Mouse (Mus musculus) midbrain, embryonic 13.5 days (tissue): Measurements from ENCODE around the gene Adora1. TPM values are rescaled to one million over a fixed set of nuclear protein-coding genes. Genes with fewer than 3 reads are reported as not detected.

Source experiments
- ATAC-seq: fragments of 200-750 bp; cut with Nextera tagmentation; 2 replicates; pipeline ENCODE4 v1.8.0; 2017; ENCODE audit warnings: mild to moderate bottlenecking, moderate TSS enrichment, moderate library complexity
- H3K27ac ChIP-seq: fragments of 300-500 bp; sonication (generic); 2 replicates; pipeline ENCODE4 v1.5.1; 2015; ENCODE audit warnings: inconsistent platforms, mild to moderate bottlenecking, moderate library complexity
- H3K27me3 ChIP-seq: fragments of 300-500 bp; sonication (generic); 2 replicates; pipeline ENCODE4 v1.6.1; 2015; ENCODE audit warnings: mild to moderate bottlenecking, inconsistent platforms
- H3K36me3 ChIP-seq: fragments of 300-500 bp; sonication (generic); 2 replicates; pipeline ENCODE4 v1.6.1; 2015; ENCODE audit warnings: mild to moderate bottlenecking, inconsistent platforms
- H3K4me1 ChIP-seq: fragments of 300-500 bp; sonication (generic); replicated peaks from 2 replicates; pipeline ENCODE4 v1.6.1; 2015; ENCODE audit warnings: inconsistent platforms
- H3K4me2 ChIP-seq: fragments of 300-500 bp; sonication (generic); replicated peaks from 2 replicates; pipeline ENCODE4 v1.6.1; 2015; ENCODE audit warnings: moderate library complexity, mild to moderate bottlenecking, inconsistent platforms
- H3K4me3 ChIP-seq: fragments of 300-500 bp; sonication (generic); replicated peaks from 2 replicates; pipeline ENCODE4 v1.5.1; 2015; ENCODE audit warnings: mild to moderate bottlenecking, inconsistent platforms
- H3K9ac ChIP-seq: fragments of 300-500 bp; sonication (generic); replicated peaks from 2 replicates; pipeline ENCODE4 v1.6.1; 2015; ENCODE audit warnings: mild to moderate bottlenecking, inconsistent platforms
- H3K9me3 ChIP-seq: fragments of 300-500 bp; sonication (generic); 2 replicates; pipeline ENCODE4 v1.6.1; 2016; ENCODE audit warnings: mild to moderate bottlenecking, inconsistent platforms
- WGBS: fragments of 180-500 bp; shearing (Covaris S2); methylation state at CpG from one replicate; pipeline ENCODE4 v1.1.7; 2015; 5-methylcytosine and 5-hydroxymethylcytosine counted together
- polyA plus RNA-seq: library from polyadenylated mRNA; unstranded; fragments of >200 nt; fragmentation: Nextera tagmentation; extraction: Ambion mirVana; gene quantifications from 2 replicates; pipeline ENCODE4 v1.2.1, GENCODE M21; 2015

The Adora1 gene
- polyA plus RNA-seq, 1 experiment from 2014 or later, result 4.6 TPM

DNA sequence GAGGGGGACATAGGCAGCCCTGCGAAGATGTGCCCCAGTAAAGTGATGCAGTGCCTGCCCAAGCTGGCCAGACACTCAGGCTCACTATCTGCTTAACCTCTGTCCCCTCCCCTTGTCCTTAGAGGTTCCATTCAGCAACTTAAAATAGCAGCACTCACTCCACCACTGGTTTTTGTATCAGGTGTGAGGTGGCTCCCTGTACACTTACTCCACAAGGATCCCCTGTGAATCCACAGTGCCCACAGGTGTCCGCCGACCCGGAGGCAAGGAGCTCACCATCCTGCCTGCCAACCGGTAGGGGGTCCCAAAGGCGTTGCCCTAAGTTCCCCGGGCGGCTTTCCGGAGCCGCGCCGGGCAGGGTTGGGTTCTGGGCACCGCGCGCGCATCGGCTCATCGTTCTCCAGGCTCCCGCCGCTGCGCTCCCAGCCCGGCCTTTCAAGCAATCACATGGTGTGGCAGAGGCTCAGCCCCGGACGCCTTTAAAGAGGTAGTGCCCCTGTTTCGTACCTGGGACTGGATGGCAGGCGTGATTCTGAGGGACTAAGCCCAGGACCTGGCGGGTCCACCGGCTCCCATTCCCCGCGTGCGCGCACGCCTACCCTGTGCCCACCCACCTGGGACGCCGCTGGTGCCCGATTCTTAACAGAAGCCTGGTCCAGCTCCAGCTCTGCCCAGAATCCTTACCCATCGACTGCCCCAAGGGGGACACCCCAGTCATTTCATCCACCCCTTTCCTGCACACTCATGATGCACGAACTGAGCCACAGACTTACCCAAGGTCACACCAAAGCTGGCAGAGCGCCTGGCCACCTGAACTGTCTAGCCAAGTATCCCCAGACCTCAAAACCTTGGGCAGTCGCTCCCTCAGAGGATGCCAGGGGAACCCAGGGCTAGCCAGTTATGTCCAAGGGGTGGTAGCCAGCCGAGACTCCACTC is 508 bp downstream of the Adora1 start:
- peak; percentile 68 for ATAC-seq
- H3K4me2 ChIP-seq, result peak overlapping the region; percentile 77
- peak overlapping the region; percentile 48 for H3K4me3 ChIP-seq
- H3K27ac ChIP-seq, result no peak overlapping the region
- H3K9me3 ChIP-seq, result no peaks in the 10 kb centered on the region
- H3K4me1 ChIP-seq, result peaks cover 40% of the 10 kb centered on the region
- H3K27me3 ChIP-seq, result peaks cover 56% of the 10 kb centered on the region
- no peaks in the 10 kb centered on the region for H3K36me3 ChIP-seq
- peak overlapping the region; percentile 64 for H3K9ac ChIP-seq
- WGBS, result 2% methylated on average over 31 of the region's 41 CpGs

DNA sequence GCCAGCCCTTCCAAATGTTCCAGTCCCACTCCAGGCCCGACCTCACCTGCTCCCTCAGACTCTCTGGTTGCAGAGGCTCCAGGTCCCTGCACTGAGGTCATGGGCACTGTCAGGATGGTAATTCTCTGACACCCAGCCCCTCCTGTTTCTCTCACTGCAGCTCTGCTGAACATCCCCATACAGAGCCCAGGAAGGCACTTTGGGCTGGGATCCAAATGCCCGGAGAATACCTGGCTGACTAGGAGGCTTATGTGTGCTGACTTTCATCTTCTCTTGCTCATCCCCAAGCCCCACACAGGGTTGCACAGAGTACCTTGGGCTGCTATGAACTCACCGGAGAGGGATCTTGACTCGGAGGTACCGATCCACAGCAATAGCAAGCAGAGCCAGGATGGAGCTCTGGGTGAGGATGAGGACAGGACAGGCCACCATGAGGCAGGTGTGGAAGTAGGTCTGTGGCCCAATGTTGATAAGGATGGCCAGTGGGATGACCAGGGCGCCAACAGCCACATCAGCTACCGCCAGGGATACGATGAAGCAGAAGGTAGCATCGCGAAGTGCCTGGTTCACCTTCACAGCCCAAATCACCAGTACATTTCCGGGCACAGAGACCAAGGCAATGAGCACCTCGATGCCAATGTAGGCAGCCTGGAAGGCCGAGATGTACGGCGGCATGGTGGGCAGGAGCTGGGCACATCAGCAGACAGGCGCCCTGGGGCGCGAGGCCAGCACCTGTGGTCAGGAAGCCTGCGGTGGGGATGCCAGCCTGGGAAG is 1.4 kb downstream of the Adora1 start:
- Histone ChIP-seq H3K4me1 (peaks cover 40% of the 10 kb centered on the region), H3K9ac (peak overlapping the region; percentile 64; the same call in 1 of the 2 replicates), H3K4me3 (peak overlapping the region; percentile 48), H3K4me2 (peak overlapping the region; percentile 77), H3K36me3 (no peaks in the 10 kb centered on the region), H3K9me3 (no peaks in the 10 kb centered on the region), H3K27me3 (peaks cover 54% of the 10 kb centered on the region), H3K27ac (no peak overlapping the region)
- no peak for ATAC-seq
- 50% methylated on average over 19 of the region's 19 CpGs for WGBS

DNA sequence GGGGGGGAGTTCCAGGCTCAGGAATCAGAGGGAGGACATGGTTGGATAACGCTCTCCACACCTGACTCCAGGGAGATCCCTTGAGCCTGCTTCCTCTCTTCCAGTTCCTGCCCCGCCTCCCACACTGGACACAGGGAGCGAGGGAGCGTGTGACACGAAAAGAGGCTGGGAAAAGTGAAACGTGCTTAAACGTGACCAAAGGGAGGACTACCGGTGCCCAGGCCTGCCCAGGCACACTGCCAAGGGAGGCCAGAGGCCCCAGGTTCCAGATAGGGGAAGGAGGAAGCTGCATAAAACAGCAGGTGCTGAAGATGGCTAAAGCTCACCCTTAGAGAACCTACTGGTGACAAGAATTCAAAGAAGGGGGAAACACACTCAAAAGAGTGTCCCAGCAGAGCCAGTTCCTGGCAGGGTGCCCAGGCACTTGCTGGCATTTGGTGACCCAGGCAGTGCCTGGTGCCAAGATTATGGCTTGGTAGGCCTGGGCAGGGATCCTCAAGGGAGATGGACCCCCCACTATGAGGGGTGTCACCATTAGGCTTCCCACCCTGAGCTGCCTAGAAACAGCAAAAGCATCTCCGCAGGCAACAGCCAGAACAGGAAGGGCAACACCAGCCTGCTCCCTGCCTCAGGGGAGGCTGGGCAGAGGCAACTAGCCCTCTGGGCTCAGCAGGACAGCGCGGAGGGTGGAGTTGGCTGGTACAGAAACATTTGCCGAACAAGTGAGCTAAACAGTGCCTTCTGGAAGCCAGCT is 2.3 kb downstream of the Adora1 start:
- Histone ChIP-seq H3K9me3 (no peaks in the 10 kb centered on the region), H3K9ac (0 out of 2 replicates have a peak overlapping the region, but pooled peaks have one; percentile 32), H3K4me3 (no peak overlapping the region), H3K4me1 (peaks cover 40% of the 10 kb centered on the region), H3K4me2 (peak overlapping the region; percentile 77), H3K27ac (no peak overlapping the region), H3K36me3 (no peaks in the 10 kb centered on the region), H3K27me3 (peaks cover 52% of the 10 kb centered on the region)
- WGBS, result 56% methylated on average over 12 of the region's 12 CpGs
- peak; percentile 19; the same call in 1 of the 2 replicates for ATAC-seq

DNA sequence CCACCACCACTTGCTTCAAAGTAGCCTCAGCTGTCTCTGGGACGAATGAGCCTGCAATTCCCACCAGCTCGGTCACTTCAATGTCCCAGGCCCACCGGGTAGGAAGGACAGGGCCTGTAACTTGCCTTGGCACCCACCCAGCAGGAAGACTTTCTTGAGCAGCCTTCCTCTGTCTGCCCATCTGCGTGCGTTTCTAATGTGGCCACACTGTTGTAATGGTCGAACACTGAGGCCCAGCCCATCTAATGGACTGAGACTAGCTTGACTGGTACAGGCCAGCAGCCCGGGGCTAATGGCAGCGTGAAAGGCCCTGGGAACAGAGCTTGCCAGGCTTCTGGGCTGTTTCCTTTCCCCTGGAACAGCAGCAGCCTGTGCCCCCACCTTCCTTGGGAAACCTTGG is 2.9 kb downstream of the Adora1 start:
- no peak overlapping the region for H3K27ac ChIP-seq
- H3K4me3 ChIP-seq, result no peak overlapping the region
- H3K9me3 ChIP-seq, result no peaks in the 10 kb centered on the region
- H3K27me3 ChIP-seq, result peaks cover 47% of the 10 kb centered on the region
- H3K9ac ChIP-seq, result no peak overlapping the region
- H3K36me3 ChIP-seq, result no peaks in the 10 kb centered on the region
- no peak for ATAC-seq
- 76% methylated on average over 8 of the region's 8 CpGs for WGBS
- H3K4me1 ChIP-seq, result peaks cover 40% of the 10 kb centered on the region
- no peak overlapping the region for H3K4me2 ChIP-seq

DNA sequence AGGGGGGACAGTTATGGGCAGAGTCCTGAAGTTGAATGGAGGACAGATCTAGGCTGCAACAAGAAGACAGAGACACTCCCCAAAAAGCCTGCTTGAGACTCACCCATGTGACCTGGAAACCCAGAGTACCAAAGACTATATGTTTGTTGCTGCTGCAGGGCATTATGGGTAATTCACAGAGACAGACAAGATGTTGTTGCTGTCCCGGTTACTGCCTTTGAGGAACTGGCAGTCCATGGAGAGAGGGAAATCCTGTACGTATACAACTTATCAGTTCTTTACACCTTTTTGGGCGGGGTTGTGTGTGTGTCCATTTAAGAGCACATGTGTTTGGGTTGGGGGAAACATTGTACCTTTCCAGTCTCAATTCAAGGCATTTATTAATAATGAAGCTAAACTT is 3.5 kb downstream of the Adora1 start:
- H3K36me3 ChIP-seq, result no peaks in the 10 kb centered on the region
- H3K27ac ChIP-seq, result no peak overlapping the region
- no peak overlapping the region for H3K4me2 ChIP-seq
- H3K9me3 ChIP-seq, result no peaks in the 10 kb centered on the region
- WGBS, result 80% methylated on average over 3 of the region's 3 CpGs
- peaks cover 41% of the 10 kb centered on the region for H3K27me3 ChIP-seq
- peaks cover 40% of the 10 kb centered on the region for H3K4me1 ChIP-seq
- H3K4me3 ChIP-seq, result no peak overlapping the region
- no peak overlapping the region for H3K9ac ChIP-seq
- ATAC-seq, result no peak

DNA sequence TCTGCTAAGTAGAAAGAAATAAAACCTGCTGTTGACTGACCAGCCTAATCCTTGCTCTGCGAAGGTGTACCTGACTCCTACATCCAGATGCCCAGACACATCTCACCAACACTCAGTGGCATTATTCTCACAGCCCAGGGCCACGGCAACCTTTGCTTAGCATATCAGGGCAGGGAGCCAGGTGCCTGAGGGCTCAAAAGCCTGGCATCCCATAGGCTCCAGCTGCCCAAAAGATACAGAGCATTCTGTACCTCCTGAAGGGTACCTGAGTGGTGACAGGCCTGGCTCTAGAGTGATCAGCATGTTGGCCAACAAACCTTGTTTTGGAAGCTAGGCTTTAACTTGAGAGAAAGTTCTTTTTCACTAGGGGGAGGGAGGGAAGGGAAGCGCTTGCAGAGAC is 4.0 kb downstream of the Adora1 start:
- H3K4me3 ChIP-seq, result no peak overlapping the region
- 83% methylated on average over 3 of the region's 3 CpGs for WGBS
- H3K27ac ChIP-seq, result no peak overlapping the region
- ATAC-seq, result no peak
- peaks cover 40% of the 10 kb centered on the region for H3K4me1 ChIP-seq
- H3K4me2 ChIP-seq, result no peak overlapping the region
- H3K27me3 ChIP-seq, result peaks cover 37% of the 10 kb centered on the region
- H3K36me3 ChIP-seq, result no peaks in the 10 kb centered on the region
- no peak overlapping the region for H3K9ac ChIP-seq
- H3K9me3 ChIP-seq, result no peaks in the 10 kb centered on the region

DNA sequence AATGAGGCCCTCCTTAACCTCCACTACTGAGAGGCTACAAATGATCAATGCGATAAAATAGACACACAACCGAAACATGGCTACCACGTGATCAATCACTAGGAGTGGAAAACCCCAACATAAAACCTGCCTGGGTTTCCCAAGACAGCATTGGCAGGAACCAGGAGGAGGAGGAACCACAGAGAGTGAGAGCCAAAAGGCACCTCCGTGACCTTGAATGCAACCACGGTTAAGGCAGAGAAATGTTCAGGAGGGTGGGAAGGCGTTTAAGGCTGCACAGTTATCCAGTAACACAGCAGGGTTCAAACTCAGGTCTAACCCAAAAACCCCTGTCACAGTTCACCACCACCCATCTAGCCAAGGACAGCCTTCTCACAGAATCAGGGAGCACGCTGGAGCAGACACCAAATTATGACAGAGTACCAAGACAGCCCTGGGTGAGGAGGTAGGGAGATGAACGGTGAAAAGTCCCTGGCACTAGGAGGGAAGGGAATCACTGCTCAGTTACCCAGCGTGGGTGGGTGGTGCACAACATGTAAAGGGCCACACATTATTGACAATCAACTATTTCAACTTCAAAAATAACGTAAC is 4.5 kb downstream of the Adora1 start:
- Histone ChIP-seq H3K4me1 (peaks cover 35% of the 10 kb centered on the region), H3K27me3 (peaks cover 31% of the 10 kb centered on the region), H3K9ac (no peak overlapping the region), H3K36me3 (no peaks in the 10 kb centered on the region), H3K4me3 (no peak overlapping the region), H3K9me3 (no peaks in the 10 kb centered on the region), H3K4me2 (no peak overlapping the region), H3K27ac (no peak overlapping the region)
- WGBS, result 90% methylated on average over 10 of the region's 10 CpGs
- no peak for ATAC-seq

DNA sequence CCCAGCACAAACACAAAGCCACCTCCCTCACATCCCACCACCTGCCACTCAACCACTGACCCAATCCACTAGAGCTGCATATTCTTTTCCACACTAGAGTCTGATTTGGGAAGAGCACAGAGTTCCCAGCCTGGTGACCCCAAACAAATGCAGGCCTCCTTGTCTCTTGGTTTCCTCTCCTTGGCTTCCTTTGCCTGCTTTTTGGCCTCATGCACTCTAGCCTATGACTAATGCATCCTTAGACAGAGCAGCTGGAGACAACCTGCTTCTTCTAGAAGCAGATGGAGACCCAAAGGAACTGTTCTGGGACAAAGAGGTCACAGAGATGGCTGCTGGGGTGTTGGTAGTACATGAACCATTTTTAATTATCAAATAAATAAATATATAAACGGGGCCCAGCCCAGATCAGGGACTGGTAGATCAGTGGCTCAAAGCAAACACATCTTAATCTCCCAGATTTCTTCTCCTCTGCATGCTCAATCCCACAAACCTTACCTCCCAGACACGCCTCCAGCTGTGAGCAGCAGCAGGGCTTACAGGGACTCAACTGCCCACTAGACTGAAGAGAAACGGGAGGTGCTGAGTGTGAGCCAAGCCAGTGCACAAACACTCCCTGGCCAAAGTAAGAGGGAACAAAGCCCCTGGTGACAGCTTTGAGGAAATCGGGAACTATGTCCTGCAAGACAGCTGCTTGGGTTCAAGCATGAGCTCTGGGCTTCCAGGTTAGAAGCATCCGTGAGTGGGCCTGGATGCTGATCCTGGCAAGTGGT is 5.2 kb downstream of the Adora1 start:
- H3K4me3 ChIP-seq, result no peak overlapping the region
- ATAC-seq, result no peak
- 65% methylated on average over 5 of the region's 5 CpGs for WGBS
- H3K4me2 ChIP-seq, result no peak overlapping the region
- H3K27me3 ChIP-seq, result peaks cover 24% of the 10 kb centered on the region
- H3K4me1 ChIP-seq, result peaks cover 28% of the 10 kb centered on the region
- no peaks in the 10 kb centered on the region for H3K36me3 ChIP-seq
- H3K9me3 ChIP-seq, result no peaks in the 10 kb centered on the region
- H3K27ac ChIP-seq, result no peak overlapping the region
- H3K9ac ChIP-seq, result no peak overlapping the region

DNA sequence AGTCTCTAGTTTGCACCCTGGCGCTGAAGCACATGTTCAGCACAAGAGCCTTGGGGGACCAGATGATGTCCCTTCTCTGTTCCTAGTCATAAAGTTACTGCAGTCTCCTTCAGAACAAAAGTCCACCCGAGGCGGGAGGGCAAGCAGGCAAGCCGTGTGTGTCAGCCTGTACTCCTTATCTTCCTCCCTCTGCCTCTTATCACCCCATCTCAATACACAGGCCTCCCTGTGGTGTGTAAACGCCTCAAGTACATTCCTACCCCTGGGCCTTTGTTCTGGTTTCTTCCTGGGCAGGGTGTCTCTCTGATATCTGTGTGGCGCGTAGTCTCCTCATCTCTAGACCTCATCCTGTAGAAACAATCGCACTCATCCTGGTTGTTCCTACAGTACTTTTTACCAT is 8.5 kb downstream of the Adora1 start:
- no peak overlapping the region for H3K27ac ChIP-seq
- no peak overlapping the region for H3K4me2 ChIP-seq
- H3K4me3 ChIP-seq, result no peak overlapping the region
- WGBS, result 88% methylated on average over 8 of the region's 8 CpGs
- no peaks in the 10 kb centered on the region for H3K4me1 ChIP-seq
- ATAC-seq, result no peak
- H3K36me3 ChIP-seq, result no peaks in the 10 kb centered on the region
- no peaks in the 10 kb centered on the region for H3K9me3 ChIP-seq
- no peaks in the 10 kb centered on the region for H3K27me3 ChIP-seq
- no peak overlapping the region for H3K9ac ChIP-seq

DNA sequence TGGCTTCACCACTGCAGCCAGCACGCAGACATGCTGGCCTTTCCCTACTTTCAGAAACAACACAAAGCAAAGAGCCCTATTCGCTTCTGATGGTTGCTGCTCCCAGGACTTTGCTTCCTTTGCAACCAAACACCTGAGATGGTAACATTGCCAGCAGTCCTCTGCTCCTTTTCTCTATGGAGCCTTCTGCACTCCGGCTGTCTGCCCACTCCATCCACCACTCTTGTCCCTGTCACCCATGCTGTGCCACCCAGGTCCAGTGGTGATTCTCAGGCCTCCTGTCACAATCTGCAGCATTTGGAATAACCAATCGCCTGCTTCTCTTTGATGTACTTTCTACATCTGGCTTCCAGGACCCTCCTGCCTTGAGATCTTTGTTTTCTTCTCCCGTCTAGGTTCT is 9.9 kb downstream of the Adora1 start:
- Histone ChIP-seq H3K27me3 (no peaks in the 10 kb centered on the region), H3K27ac (no peak overlapping the region), H3K9me3 (no peaks in the 10 kb centered on the region), H3K4me1 (no peaks in the 10 kb centered on the region), H3K4me2 (no peak overlapping the region), H3K36me3 (no peaks in the 10 kb centered on the region), H3K4me3 (no peak overlapping the region), H3K9ac (no peak overlapping the region)
- no peak for ATAC-seq
- WGBS, result 90% methylated on average over 5 of the region's 5 CpGs

DNA sequence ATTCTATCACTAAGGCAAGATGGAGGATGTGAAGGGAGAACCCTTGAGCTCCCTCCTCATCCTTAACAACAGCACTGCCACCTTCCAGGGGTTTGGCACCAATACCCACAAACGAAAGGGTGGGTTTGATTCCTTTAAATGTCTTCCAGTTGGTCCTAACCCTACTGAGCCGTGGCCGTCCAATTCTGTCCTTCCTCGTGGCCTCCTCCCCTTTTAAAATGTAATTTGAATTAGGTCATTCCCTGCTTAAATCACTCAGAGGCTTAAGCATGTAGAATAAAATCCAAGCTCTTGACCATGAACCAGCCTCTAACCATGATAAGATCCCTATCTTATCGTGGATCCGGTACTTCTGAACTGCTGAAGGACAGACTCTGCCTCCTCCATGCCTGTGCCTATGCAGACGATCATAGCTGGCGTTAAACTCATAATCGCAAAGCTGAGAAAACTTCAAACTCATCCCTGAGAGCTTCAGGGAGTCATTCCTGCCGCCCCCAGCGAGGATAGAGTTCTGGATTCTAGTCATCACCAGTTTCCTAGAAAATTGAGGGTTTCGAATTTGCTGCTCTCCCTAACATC is 10.5 kb downstream of the Adora1 start:
- Histone ChIP-seq H3K4me3 (no peak overlapping the region), H3K4me2 (no peak overlapping the region), H3K9me3 (no peaks in the 10 kb centered on the region), H3K4me1 (no peaks in the 10 kb centered on the region), H3K27ac (no peak overlapping the region), H3K9ac (no peak overlapping the region), H3K36me3 (no peaks in the 10 kb centered on the region), H3K27me3 (no peaks in the 10 kb centered on the region)
- no peak for ATAC-seq
- 88% methylated on average over 12 of the region's 12 CpGs for WGBS
